Mouse (Mus musculus): ENCODE measurements around the gene Lypd8.
A peak's percentile ranks its signal among the peaks of the same experiment; 100 is the strongest.
"Not testable (repeated sequence)": the region's sequence is repeated elsewhere in the genome, so short reads cannot be mapped to it uniquely, and the experiment has no call there.

Gene Lypd8

GRCm38 (mm10) chr11:58378763-58379278, at the start of gene Lypd8:
Gene Lypd8 (plus strand): TSS chr11:58379043.
- DNase-seq = no peak

- no peak for DNase-seq
These were observed 49.0 kb upstream of the Lypd8 start for GRCm38 (mm10) chr11:58329906-58330275.

GRCm38 (mm10) chr11:58330276-58331148, 48.3 kb upstream of the Lypd8 start, which contains the start of the genes Zfp672 and Sh3bp5l:
Gene Zfp672 (minus strand): TSS chr11:58330339.
Gene Sh3bp5l (plus strand): TSS chr11:58330724.
- DNase-seq = peak; percentile 94

- no peak for DNase-seq
These were observed 47.7 kb upstream of the Lypd8 start for GRCm38 (mm10) chr11:58331149-58331495.

- DNase-seq = no peak
These were observed 47.3 kb upstream of the Lypd8 start for GRCm38 (mm10) chr11:58331546-58331945.

GRCm38 (mm10) chr11:58334746-58335145, 44.1 kb upstream of the Lypd8 start:
- peak; percentile 72 for DNase-seq

GRCm38 (mm10) chr11:58346745-58347144, 32.1 kb upstream of the Lypd8 start:
- no peak for DNase-seq

GRCm38 (mm10) chr11:58350628-58351027, 28.2 kb upstream of the Lypd8 start:
- DNase-seq = no peak

GRCm38 (mm10) chr11:58351179-58351578, 27.7 kb upstream of the Lypd8 start:
- no peak for DNase-seq

- DNase-seq = no peak
These were observed 25.9 kb upstream of the Lypd8 start for GRCm38 (mm10) chr11:58352681-58353548.

GRCm38 (mm10) chr11:58353709-58354108, 25.1 kb upstream of the Lypd8 start:
- no peak for DNase-seq

- DNase-seq = no peak
These were observed 24.4 kb upstream of the Lypd8 start for GRCm38 (mm10) chr11:58354476-58354875.

- no peak for DNase-seq
These were observed 23.9 kb upstream of the Lypd8 start for GRCm38 (mm10) chr11:58354927-58355326.

GRCm38 (mm10) chr11:58357042-58357441, 21.8 kb upstream of the Lypd8 start:
- DNase-seq = no peak

GRCm38 (mm10) chr11:58357844-58358534, 20.9 kb upstream of the Lypd8 start:
- DNase-seq = peak; percentile 29

GRCm38 (mm10) chr11:58362562-58362961, 16.3 kb upstream of the Lypd8 start:
- not testable (repeated sequence) for DNase-seq

- no peak for DNase-seq
These were observed 14.4 kb upstream of the Lypd8 start for GRCm38 (mm10) chr11:58364454-58364853.

- DNase-seq = not testable (repeated sequence)
These were observed 12.7 kb upstream of the Lypd8 start for GRCm38 (mm10) chr11:58366191-58366590.

- no peak for DNase-seq
These were observed 1.6 kb upstream of the Lypd8 start for GRCm38 (mm10) chr11:58377273-58377672.

- DNase-seq = no peak
These were observed 1.2 kb upstream of the Lypd8 start for GRCm38 (mm10) chr11:58377686-58378085.

GRCm38 (mm10) chr11:58379516-58379915, 673 bp downstream of the Lypd8 start:
- no peak for DNase-seq

- no peak for DNase-seq
These were observed 3.6 kb downstream of the Lypd8 start for GRCm38 (mm10) chr11:58382471-58382870.
